Mouse (Mus musculus) adrenal gland, postnatal 25 days (tissue): ENCODE data around the gene Fam169b. TPM values are rescaled to one million over a fixed set of nuclear protein-coding genes. Genes with fewer than 3 reads are reported as not detected.
"Not testable (repeated sequence)": the region's sequence is repeated elsewhere in the genome, so short reads cannot be mapped to it uniquely, and the experiment has no call there.

ENCODE experiments used
- DNase-seq: peaks from one replicate; pipeline ENCODE4 v3.0.0; 2021; ENCODE audit warnings: mixed read lengths
- total RNA-seq: library from RNA; stranded (reverse); gene quantifications from 2 replicates; pipeline ENCODE4 v1.2.3, GENCODE M21; 2021

Fam169b gene
- total RNA-seq, 1 experiment from 2014 or later, result not detected

DNA sequence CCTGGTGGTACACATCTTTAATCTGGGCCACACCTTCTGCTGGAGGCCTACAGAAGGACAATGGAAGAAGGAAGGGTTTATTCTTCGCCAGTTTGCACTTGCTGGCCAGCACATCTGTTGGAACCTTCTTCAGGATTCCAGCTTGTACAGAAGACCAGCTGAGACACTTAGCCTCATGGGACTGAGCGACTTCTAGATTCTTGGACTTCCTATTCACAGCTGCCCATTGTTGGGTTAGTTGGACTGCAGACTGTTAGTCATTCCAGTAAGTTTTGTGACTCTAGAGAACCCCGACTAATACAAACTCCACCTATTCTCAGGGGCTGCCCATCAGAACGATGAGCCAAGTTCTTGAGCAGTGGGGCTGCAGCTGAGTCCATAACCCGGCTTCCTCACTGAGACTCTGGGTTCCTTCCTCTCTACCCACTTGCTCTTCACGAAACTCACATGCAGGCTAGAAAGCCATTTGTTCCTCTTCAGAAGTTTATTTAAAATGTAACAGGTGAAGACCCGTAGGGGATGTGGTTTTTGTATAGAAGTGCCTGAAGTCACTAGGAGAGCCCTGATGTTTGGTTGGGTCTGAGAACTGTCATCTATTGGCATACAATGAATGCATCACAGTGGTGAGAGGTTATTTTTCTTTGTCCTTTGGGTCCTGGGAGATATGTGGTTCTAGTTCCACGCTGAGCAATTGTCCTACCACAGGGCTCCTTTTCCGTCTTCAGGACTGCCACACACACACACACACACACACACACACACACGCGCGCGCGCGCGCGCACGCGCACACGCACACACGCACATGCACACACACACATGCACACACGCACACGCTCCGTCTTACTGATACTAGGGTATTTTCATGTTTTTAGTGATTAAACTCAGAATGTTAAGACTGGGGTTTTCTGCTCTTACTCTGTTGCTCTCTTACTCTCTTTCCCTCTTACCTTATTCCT lies 13.2 kb downstream of the Fam169b start:
- no peak for DNase-seq

DNA sequence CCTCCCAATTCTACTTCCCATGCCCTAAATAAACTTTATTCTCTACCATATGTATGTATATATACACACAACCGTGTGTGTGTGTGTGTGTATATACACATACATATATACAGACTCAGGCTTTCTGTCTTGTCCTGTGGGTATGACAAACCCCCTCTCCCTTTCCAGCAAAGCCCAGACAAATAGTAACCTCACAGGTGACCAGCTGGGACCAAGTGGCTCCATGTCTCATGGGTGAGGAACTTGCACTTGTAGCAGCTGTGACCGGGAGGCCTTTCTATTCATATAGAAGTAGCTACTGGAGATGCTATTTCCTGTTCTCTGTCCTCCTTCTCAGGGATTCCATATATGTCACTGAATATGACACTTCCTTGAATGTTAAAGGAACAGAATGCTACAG lies 13.9 kb downstream of the Fam169b start:
- no peak for DNase-seq

DNA sequence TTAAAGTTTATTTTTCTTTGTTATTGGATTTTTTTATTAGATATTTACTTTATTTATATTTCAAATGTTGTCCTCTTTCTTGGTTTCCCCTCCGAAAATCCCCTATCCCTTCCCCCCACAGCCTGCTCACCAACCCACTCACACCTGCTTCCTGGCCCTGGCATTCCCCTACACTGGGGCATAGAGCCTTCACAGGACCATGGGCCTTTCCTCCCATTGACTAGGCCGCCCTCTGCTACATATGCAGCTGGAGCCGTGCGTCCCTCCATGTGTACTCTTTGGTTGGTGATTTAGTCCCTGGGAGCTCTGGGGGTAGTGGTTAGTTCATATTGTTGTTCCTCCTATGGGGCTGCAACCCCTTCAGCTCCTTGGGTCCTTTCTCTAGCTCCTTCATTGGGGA lies 14.4 kb downstream of the Fam169b start:
- not testable (repeated sequence) for DNase-seq

DNA sequence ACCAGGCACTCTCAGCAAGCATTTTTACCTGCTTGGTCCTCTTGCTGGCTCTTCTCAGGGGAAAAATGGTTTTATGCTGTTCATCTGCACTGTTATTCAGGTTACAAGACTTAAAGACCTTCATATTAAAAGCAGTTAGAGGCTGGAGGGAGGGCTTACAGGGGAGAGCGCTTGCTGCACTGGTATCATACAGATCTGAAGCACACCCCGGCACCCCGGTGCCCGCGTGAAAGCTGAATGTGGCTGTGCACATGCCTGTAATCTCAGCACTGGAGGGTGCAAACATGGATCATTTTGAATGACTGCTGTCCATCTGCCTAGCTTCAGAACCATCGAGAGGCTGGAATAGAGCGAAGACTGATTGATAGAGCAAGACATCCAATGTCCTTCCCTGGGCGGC lies 15.4 kb downstream of the Fam169b start:
- no peak for DNase-seq

- DNase-seq, result no peak
These were observed 18.0 kb downstream of the Fam169b start for GRCm38 (mm10) chr7:68291603-68292002.

DNA sequence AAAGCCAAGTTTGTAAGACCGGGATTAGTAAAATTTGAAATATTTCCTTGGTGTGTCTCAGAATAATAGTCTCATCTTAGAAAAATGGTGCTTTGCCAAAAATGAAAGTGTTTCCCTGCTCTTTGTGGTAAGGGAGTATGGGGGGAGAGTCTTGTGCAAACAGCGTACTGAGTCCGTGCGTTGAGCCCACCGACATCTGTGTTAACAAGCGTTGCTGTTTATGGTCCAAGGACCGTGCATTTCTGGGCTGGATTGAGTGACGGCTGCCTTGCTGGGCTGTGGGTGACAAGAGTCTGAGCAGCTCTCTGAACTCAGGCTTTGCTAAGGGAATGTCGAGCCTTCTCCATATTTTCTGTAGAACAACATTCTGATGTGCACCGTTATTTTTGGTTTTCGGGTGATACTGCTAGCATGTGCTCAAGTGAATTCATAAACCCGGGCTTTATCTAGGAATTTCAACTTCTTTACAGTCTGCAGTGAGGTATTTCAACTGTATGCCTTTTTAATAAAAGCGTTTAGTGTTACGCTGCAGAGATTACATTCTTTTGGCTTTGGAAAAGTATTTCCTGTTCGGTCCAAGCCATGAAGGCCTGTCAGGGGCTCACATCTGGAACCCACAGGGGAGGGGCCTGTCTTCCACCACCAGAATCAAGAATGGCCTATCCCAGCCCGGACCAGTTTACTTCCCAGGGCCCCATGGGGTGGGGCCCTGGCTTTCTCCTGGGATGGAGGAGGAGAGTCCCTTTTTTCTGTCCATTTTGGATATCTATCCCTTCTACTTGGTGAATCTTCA lies 20.6 kb downstream of the Fam169b start:
- DNase-seq, result no peak

GRCm38 (mm10) chr7:68296487-68296886 lies 22.8 kb downstream of the Fam169b start:
- DNase-seq, result no peak

DNA sequence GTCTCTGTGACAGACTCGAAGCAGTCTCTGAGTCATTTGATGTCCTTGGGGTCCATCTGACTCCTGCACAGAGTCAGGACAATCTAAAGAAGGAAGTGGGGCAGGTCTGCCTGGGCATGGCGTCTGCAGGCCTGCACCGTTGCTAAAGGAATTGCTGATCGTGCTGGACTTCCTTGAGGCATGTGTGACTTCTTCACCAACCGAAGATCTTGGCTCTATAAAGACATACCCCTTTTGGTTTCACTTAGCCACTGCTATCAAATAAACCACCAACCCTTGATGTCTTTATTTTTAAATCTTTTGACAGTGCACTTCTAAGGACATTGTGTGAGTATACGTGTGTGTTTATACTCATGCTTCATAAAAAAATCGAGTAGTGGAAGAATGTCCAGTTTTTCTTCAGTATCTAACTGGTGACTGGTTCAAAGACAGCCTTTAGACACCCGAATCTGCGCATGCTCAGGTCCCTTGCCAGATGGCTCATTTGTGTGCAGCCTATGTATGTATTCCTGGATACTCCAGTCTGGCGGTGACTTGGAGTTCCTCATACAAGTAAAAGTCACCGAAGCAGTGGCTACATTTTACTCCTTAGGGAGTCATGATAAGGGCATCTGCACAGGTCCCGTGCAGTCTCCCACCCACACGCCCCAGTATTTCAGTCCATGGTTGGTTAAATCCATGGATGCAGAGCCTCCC lies 24.9 kb downstream of the Fam169b start:
- no peak for DNase-seq

- DNase-seq, result no peak
These were observed 27.5 kb downstream of the Fam169b start for GRCm38 (mm10) chr7:68301160-68301559.

DNA sequence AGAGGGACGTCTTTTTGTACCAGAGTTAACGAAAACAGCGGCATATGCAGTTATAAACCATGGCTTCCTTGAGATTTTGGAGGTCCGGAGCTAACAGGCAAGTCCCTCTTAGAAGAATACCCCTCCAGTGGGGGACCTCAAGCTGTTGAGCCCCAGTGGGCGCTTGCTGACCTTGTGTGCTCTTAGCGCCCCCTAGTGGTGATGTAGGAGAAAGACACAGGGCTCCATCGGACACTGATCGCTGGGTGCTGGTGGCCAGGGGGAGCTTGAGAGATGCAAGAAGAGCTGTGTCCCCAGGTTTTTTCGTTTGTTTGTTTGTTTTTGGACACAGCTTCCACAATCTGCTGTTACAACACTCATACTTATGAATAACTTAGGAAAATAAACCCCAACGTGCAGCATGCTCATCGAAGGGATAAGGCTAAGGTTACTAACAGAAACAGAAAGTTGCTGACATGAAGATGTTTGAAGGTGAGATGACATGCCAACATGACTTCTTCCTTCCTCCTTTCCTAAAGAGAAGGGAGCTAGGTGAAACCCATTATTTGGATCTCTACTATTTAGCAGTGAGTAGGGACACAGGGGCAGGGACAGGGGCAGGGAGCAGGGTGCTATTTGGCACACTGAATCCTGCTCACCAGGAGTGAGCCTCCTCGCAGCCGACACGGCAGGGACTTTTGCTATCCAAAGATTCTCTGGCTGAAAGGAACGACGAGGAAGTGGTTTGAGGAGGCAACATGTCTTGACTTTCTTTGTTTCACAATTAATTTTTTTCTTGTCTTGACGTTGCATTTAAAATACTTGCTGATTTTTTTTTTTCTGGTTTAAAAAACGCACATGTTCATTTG lies 29.2 kb downstream of the Fam169b start:
- peak; percentile 50 for DNase-seq

GRCm38 (mm10) chr7:68303685-68304084 lies 30.0 kb downstream of the Fam169b start:
- no peak for DNase-seq

- no peak for DNase-seq
These were observed 32.3 kb downstream of the Fam169b start for GRCm38 (mm10) chr7:68305781-68306575.

DNA sequence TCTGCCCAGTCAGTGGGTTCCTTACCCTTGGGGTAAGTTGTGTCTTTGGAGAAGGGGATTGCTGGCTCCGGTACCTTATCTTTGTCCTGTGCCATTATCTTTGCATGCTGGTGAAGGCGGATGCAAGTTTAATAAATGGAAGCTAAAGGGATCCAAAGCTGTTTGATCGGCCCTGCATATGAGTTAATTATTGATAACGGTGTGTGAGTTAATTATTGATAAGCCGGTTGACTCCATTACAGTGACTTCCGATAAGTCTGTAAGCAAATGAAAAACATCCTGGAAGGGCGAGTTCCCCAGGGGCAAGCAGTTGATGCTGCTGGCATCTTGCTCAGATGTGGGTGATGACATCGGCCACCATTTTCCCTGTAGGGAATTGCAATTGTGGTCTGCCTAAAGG lies 33.1 kb downstream of the Fam169b start:
- no peak for DNase-seq

GRCm38 (mm10) chr7:68311469-68311868 lies 37.8 kb downstream of the Fam169b start:
- DNase-seq, result no peak

- no peak for DNase-seq
These were observed 38.8 kb downstream of the Fam169b start for GRCm38 (mm10) chr7:68312395-68312794.

- no peak for DNase-seq
These were observed 39.6 kb downstream of the Fam169b start for GRCm38 (mm10) chr7:68313038-68313782.

DNA sequence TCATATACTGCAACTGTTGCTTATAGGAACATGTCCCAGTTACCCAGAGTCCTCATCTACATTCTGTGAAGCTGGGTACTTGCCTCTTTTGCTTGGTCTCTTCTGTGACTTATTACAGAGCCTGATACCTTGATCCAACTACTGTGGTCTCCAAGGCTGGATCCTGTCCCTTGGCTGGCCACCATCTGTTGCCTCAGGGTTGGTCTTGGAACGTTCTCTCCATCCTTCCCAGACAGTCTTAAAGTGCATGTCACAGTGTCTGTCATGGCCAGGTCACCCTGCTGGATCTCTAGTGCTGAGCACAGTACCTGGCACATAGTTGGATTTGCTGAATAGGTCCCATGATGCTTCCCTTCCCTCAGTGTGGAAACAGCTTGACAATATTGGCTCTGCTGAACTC lies 40.6 kb downstream of the Fam169b start:
- no peak for DNase-seq

GRCm38 (mm10) chr7:68315068-68315467 lies 41.4 kb downstream of the Fam169b start:
- DNase-seq, result no peak

- DNase-seq, result peak; percentile 33
These were observed 44.6 kb downstream of the Fam169b start for GRCm38 (mm10) chr7:68318006-68318788.
